Mouse (Mus musculus) liver, embryonic 16.5 days (tissue): ENCODE results near the gene Bsg. TPM values are rescaled to one million over a fixed set of nuclear protein-coding genes. Genes with fewer than 3 reads are reported as not detected.
"Not testable (repeated sequence)": the region's sequence is repeated elsewhere in the genome, so short reads cannot be mapped to it uniquely, and the experiment has no call there.

Source experiments
- ATAC-seq: fragments of 200-750 bp; cut with Nextera tagmentation; 2 replicates; pipeline ENCODE4 v1.8.0; 2017; ENCODE audit warnings: low read depth, mild to moderate bottlenecking, moderate number of reproducible peaks, moderate library complexity
- H3K27ac ChIP-seq: fragments of 300-500 bp; sonication (generic); 2 replicates; pipeline ENCODE4 v1.5.1; 2014; ENCODE audit warnings: mild to moderate bottlenecking, low read length
- H3K27me3 ChIP-seq: fragments of 300-500 bp; sonication (generic); 2 replicates; pipeline ENCODE4 v1.6.1; 2014; ENCODE audit warnings: low read depth, low read length, mixed read lengths; ENCODE audit not compliant: control insufficient read depth, insufficient read depth
- H3K36me3 ChIP-seq: fragments of 300-500 bp; sonication (generic); 2 replicates; pipeline ENCODE4 v1.6.1; 2014; ENCODE audit warnings: mild to moderate bottlenecking; ENCODE audit not compliant: control insufficient read depth, insufficient read depth
- H3K4me1 ChIP-seq: fragments of 300-500 bp; sonication (generic); 2 replicates; pipeline ENCODE4 v1.6.1; 2014; ENCODE audit warnings: low read depth, low read length, mixed read lengths; ENCODE audit not compliant: control insufficient read depth
- H3K4me2 ChIP-seq: fragments of 300-500 bp; sonication (generic); 2 replicates; pipeline ENCODE4 v1.6.1; 2014; ENCODE audit warnings: low read depth, low read length, mixed read lengths
- H3K4me3 ChIP-seq: fragments of 300-500 bp; sonication (generic); 2 replicates; pipeline ENCODE4 v1.5.1; 2014; ENCODE audit warnings: low read depth, mild to moderate bottlenecking, low read length
- H3K9ac ChIP-seq: fragments of 300-500 bp; sonication (generic); 2 replicates; pipeline ENCODE4 v1.6.1; 2014; ENCODE audit warnings: low read depth, low read length
- H3K9me3 ChIP-seq: fragments of 300-500 bp; sonication (generic); replicated peaks from 2 replicates; pipeline ENCODE4 v1.6.1; 2016; ENCODE audit warnings: low read length; ENCODE audit not compliant: control insufficient read depth
- WGBS: fragments of 180-500 bp; shearing (Covaris S2); extraction: QIAGEN DNeasy Blood & Tissue Kit; methylation state at CpG from one replicate; pipeline ENCODE4 v1.1.7; 2014; ENCODE audit not compliant: insufficient replicate concordance; 5-methylcytosine and 5-hydroxymethylcytosine counted together
- polyA plus RNA-seq: library from polyadenylated mRNA; unstranded; fragments of >200 nt; fragmentation: Nextera tagmentation; extraction: Ambion mirVana; gene quantifications from 2 replicates; pipeline ENCODE4 v1.2.1, GENCODE M21; 2015

The Bsg gene
- polyA plus RNA-seq, 1 experiment from 2014 or later, result 947 TPM

GRCm38 (mm10) chr10:79759675-79760074 lies 55.4 kb downstream of the Bsg start:
- Histone ChIP-seq H3K4me1 (peaks cover 12% of the 10 kb centered on the region), H3K36me3 (peaks cover 34% of the 10 kb centered on the region)
- ATAC-seq, H3K27me3 ChIP-seq, H3K4me2 ChIP-seq, H3K9me3 ChIP-seq, H3K9ac ChIP-seq, H3K27ac ChIP-seq, H3K4me3 ChIP-seq: not testable (repeated sequence)
- WGBS, result 68% methylated on average over 1 of the region's 1 CpGs

GRCm38 (mm10) chr10:79760603-79761143 lies 56.4 kb downstream of the Bsg start:
- H3K9me3 ChIP-seq, result no peaks in the 10 kb centered on the region
- no peak for ATAC-seq
- no peak overlapping the region for H3K27ac ChIP-seq
- WGBS, result 82% methylated on average over 11 of the region's 11 CpGs
- peaks cover 15% of the 10 kb centered on the region for H3K4me1 ChIP-seq
- no peaks in the 10 kb centered on the region for H3K27me3 ChIP-seq
- H3K36me3 ChIP-seq, result peaks cover 34% of the 10 kb centered on the region
- no peak overlapping the region for H3K9ac ChIP-seq
- no peak overlapping the region for H3K4me2 ChIP-seq
- no peak overlapping the region for H3K4me3 ChIP-seq

Other genes starting within 250 kb of the Bsg start
- gene Vmn2r83, start 235.8 kb upstream of the Bsg start, polyA plus RNA-seq, result not detected in 2 replicates
- 24.2 and 26.0 TPM in 2 replicates for gene Plpp2, start 170.7 kb upstream of the Bsg start, polyA plus RNA-seq
- 10.6 and 11.6 TPM in 2 replicates for gene Mier2, start 149.3 kb upstream of the Bsg start, polyA plus RNA-seq
- gene Theg, start 117.2 kb upstream of the Bsg start, polyA plus RNA-seq, result not detected in 2 replicates
- gene C2cd4c, start 90.5 kb upstream of the Bsg start, polyA plus RNA-seq, result not detected in 2 replicates
- gene Shc2, start 66.6 kb upstream of the Bsg start, polyA plus RNA-seq, result 0.06 and 0.08 TPM in 2 replicates
- gene Odf3l2, start 58.8 kb upstream of the Bsg start, polyA plus RNA-seq, result not detected in 2 replicates
- 0.16 and 0.24 TPM in 2 replicates for gene Madcam1, start 39.9 kb upstream of the Bsg start, polyA plus RNA-seq
- gene Tpgs1, start 35.1 kb upstream of the Bsg start, polyA plus RNA-seq, result 19.3 and 19.4 TPM in 2 replicates
- 80.5 and 81.5 TPM in 2 replicates for gene Cdc34, start 22.3 kb upstream of the Bsg start, polyA plus RNA-seq
- 0.15 and 0.22 TPM in 2 replicates for gene Gzmm, start 15.5 kb upstream of the Bsg start, polyA plus RNA-seq
- gene Hcn2, start 12.1 kb downstream of the Bsg start, polyA plus RNA-seq, result not detected in 2 replicates
- 13.4 and 14.4 TPM in 2 replicates for gene Polrmt, start 42.1 kb downstream of the Bsg start, polyA plus RNA-seq
- not detected in 2 replicates for gene Fgf22, start 50.6 kb downstream of the Bsg start, polyA plus RNA-seq
- gene Rnf126, start 62.5 kb downstream of the Bsg start, polyA plus RNA-seq, result 17.4 and 26.2 TPM in 2 replicates
- gene Fstl3, start 72.8 kb downstream of the Bsg start, polyA plus RNA-seq, result 1.0 TPM in 2 replicates
- 6.3 and 7.1 TPM in 2 replicates for gene Prss57, start 86.5 kb downstream of the Bsg start, polyA plus RNA-seq
- gene Palm, start 89.1 kb downstream of the Bsg start, polyA plus RNA-seq, result 7.9 and 8.0 TPM in 2 replicates
- 0.43 and 1.4 TPM in 2 replicates for gene Misp, start 116.5 kb downstream of the Bsg start, polyA plus RNA-seq
- 112 and 124 TPM in 2 replicates for gene Ptbp1, start 149.9 kb downstream of the Bsg start, polyA plus RNA-seq
- gene Prtn3, start 170.0 kb downstream of the Bsg start, polyA plus RNA-seq, result 96.8 and 106 TPM in 2 replicates
- 4.8 and 5.1 TPM in 2 replicates for gene Plppr3, start 170.1 kb downstream of the Bsg start, polyA plus RNA-seq
- gene Elane, start 181.8 kb downstream of the Bsg start, polyA plus RNA-seq, result 204 and 208 TPM in 2 replicates
- gene Cfd, start 186.4 kb downstream of the Bsg start, polyA plus RNA-seq, result not detected in 2 replicates
- 14.7 and 15.3 TPM in 2 replicates for gene Med16, start 204.4 kb downstream of the Bsg start, polyA plus RNA-seq
- 2.5 TPM in 1 of 2 replicates, not detected in the other for gene Gm26602, start 206.4 kb downstream of the Bsg start, polyA plus RNA-seq
- 0.18 and 0.20 TPM in 2 replicates for gene Kiss1r, start 212.5 kb downstream of the Bsg start, polyA plus RNA-seq
- 47.1 and 49.3 TPM in 2 replicates for gene R3hdm4, start 216.7 kb downstream of the Bsg start, polyA plus RNA-seq
- 5.1 and 5.8 TPM in 2 replicates for gene Arid3a, start 222.6 kb downstream of the Bsg start, polyA plus RNA-seq